Mouse (Mus musculus): ENCODE results near the gene Krt90.

- TF ChIP-seq CTCF (IDR thresholded peaks at IDR 0.05; ENCODE audit: low read depth) (no peak), EP300 (IDR thresholded peaks at IDR 0.05; ENCODE audit: low read depth) (no peak)
These were observed 19.0 kb upstream of the Krt90 start for GRCm38 (mm10) chr15:101581701-101582100.
